Mouse (Mus musculus) layer of hippocampus, postnatal 36 days (tissue): ENCODE data around the gene Ppib. TPM values are rescaled to one million over a fixed set of nuclear protein-coding genes. Genes with fewer than 3 reads are reported as not detected.

ENCODE experiments used
- DNase-seq, 2 experiments: peaks; one replicate each; pipeline ENCODE4 v3.0.0; 2022
- total RNA-seq, 2 experiments: library from RNA; stranded (reverse); gene quantifications; 2 replicates each; pipeline ENCODE4 v1.2.3; 2021

Ppib gene
- 100 to 1,000 TPM; 194 to 206 TPM for total RNA-seq

- DNase-seq: peak; percentile 98 to 99
Measured at GRCm38 (mm10) chr9:66059583-66060307, at the start of gene Ppib. TSS of gene Ppib (plus strand) at chr9:66060222.

GRCm38 (mm10) chr9:66020601-66021000, 39.4 kb upstream of the Ppib start:
- no peak for DNase-seq

GRCm38 (mm10) chr9:66038082-66038481, 21.9 kb upstream of the Ppib start:
- DNase-seq: peak; percentile 49 to 54

GRCm38 (mm10) chr9:66038581-66038980, 21.4 kb upstream of the Ppib start:
- DNase-seq: no peak

GRCm38 (mm10) chr9:66039290-66039689, 20.7 kb upstream of the Ppib start:
- DNase-seq: no peak

- DNase-seq: no peak
Measured at GRCm38 (mm10) chr9:66040801-66041200, 19.2 kb upstream of the Ppib start.

GRCm38 (mm10) chr9:66042331-66042730, 17.7 kb upstream of the Ppib start:
- no peak for DNase-seq

GRCm38 (mm10) chr9:66043241-66043640, 16.8 kb upstream of the Ppib start:
- DNase-seq: no peak

- no peak for DNase-seq
Measured at GRCm38 (mm10) chr9:66049931-66050601, 10.0 kb upstream of the Ppib start.

GRCm38 (mm10) chr9:66051493-66051892, 8.5 kb upstream of the Ppib start:
- DNase-seq: no peak

GRCm38 (mm10) chr9:66052731-66053130, 7.3 kb upstream of the Ppib start:
- DNase-seq: no peak

- DNase-seq: no peak
Measured at GRCm38 (mm10) chr9:66053620-66054019, 6.4 kb upstream of the Ppib start.

GRCm38 (mm10) chr9:66060308-66060647, 256 bp downstream of the Ppib start:
- no peak for DNase-seq

- no peak for DNase-seq
Measured at GRCm38 (mm10) chr9:66060986-66061385, 964 bp downstream of the Ppib start.

GRCm38 (mm10) chr9:66061656-66062055, 1.6 kb downstream of the Ppib start:
- DNase-seq: no peak

- DNase-seq: no peak
Measured at GRCm38 (mm10) chr9:66063446-66063845, 3.4 kb downstream of the Ppib start.

- no peak for DNase-seq
Measured at GRCm38 (mm10) chr9:66064316-66064715, 4.3 kb downstream of the Ppib start.

- no peak for DNase-seq
Measured at GRCm38 (mm10) chr9:66066791-66067190, 6.8 kb downstream of the Ppib start.

GRCm38 (mm10) chr9:66067542-66067941, 7.5 kb downstream of the Ppib start:
- no peak for DNase-seq

GRCm38 (mm10) chr9:66068056-66068455, 8.0 kb downstream of the Ppib start:
- no peak for DNase-seq

GRCm38 (mm10) chr9:66068971-66069391, 9.0 kb downstream of the Ppib start:
- DNase-seq: no peak

- DNase-seq: peak; percentile 62 to 71
Measured at GRCm38 (mm10) chr9:66069583-66069982, 9.6 kb downstream of the Ppib start, which contains the start of gene Snx22. TSS of gene Snx22 (minus strand) at chr9:66069719.

- no peak for DNase-seq
Measured at GRCm38 (mm10) chr9:66070151-66070550, 10.1 kb downstream of the Ppib start.

GRCm38 (mm10) chr9:66072754-66073153, 12.7 kb downstream of the Ppib start:
- no peak for DNase-seq
